ENCODE assay signal across 8 mouse cellular contexts in the genomic region with DNA sequence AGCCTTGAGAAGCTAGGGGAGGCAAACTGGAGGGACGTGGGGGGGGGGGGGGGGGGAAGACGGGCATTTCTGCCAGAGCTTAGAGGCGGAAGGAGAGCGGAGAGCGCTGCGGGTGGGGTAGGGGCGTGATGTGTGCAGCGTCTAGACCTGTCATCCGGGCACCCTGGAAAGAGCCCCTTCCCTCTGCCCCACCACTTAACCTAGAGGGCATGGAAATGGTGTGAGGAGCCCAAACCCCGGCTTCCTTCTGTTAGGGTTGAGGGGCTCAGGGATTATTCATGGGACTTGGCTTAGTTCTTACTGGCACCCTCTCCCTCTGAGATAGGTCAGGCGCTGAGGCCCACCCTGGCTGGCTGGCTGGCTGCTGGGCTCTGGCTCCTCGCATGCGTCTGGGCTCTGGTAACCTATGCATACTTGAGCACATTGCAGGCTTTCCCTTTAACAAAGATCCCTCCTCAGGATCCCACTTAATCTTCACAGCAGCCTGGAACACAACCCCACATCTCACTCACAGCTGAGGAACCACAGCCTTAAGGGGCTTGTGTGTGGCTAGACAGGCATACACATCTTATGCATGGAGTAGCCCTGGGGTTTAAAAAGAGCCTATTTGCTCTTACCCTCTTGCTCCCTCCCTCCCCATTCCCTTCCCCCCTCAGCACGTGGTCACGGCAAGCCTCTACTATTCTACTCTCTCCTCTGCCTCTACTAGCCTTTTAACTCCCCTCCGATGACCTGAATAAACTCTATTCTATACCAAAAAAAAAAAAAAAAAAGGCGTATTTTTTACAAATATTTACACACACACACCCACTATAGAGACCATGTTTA. TPM values are rescaled to one million over a fixed set of nuclear protein-coding genes. Genes with fewer than 3 reads are reported as not detected.
DNase-seq lines count a peak whose midpoint lies in the region; ATAC-seq and TF ChIP-seq lines count a peak whose summit lies in the region.

No protein-coding gene starts in this region.

- no peak overlapping the region for H3K4me3 ChIP-seq in cerebellum, adult 2 months (replicated peaks; ENCODE audit: insufficient read depth, low read depth, low read length)
- no peak overlapping the region for H3K4me3 ChIP-seq in neural tube, embryonic 11.5 days (ENCODE audit: low read depth, low read length)
- H3K4me3 ChIP-seq in limb, embryonic 13.5 days, result no peak overlapping the region

- no peaks in the 10 kb centered on the region for H3K36me3 ChIP-seq in neural tube, embryonic 11.5 days (ENCODE audit: control insufficient read depth, insufficient read depth, low read length)
- H3K36me3 ChIP-seq in limb, embryonic 13.5 days, result no peaks in the 10 kb centered on the region

- H3K4me1 ChIP-seq in cerebellum, adult 2 months (ENCODE audit: control insufficient read depth, insufficient read depth, low read length), result peaks cover 14% of the 10 kb centered on the region
- peaks cover 39% of the 10 kb centered on the region for H3K4me1 ChIP-seq in neural tube, embryonic 11.5 days (ENCODE audit: control insufficient read depth, insufficient read depth, low read length)
- peaks cover 70% of the 10 kb centered on the region for H3K4me1 ChIP-seq in limb, embryonic 13.5 days

- DNase-seq in cerebellum, postnatal 10 days, result peak; percentile 48 to 53
- no peak for DNase-seq in cerebellum, adult 2 months
- peak; percentile 40 for DNase-seq in neural tube, embryonic 11.5 days (ENCODE audit: low spot score)
- DNase-seq in neural tube, embryonic 10.5 days (ENCODE audit: extremely low spot score, low spot score), result no peak
- peak; percentile 44 for DNase-seq in thymus, postnatal 14 days
- DNase-seq in Muller cell, postnatal 12 days (ENCODE audit: inconsistent ontology term), result no peak
- DNase-seq in urinary bladder, postnatal 4 days (ENCODE audit: low spot score in 2 of 2), result no peak

- H3K9me3 ChIP-seq in neural tube, embryonic 11.5 days (ENCODE audit: control insufficient read depth, low read length), result no peaks in the 10 kb centered on the region
- no peaks in the 10 kb centered on the region for H3K9me3 ChIP-seq in limb, embryonic 13.5 days

- no peak overlapping the region; the same call in 1 of the 2 replicates for H3K4me2 ChIP-seq in neural tube, embryonic 11.5 days (ENCODE audit: low read depth)
- peak overlapping the region; percentile 79 for H3K4me2 ChIP-seq in limb, embryonic 13.5 days (replicated peaks)

- TF ChIP-seq POLR2A in cerebellum, adult 2 months (IDR thresholded peaks at IDR 0.05; ENCODE audit: borderline replicate concordance, insufficient read depth, low read length), result no peak

- 35% methylated on average over 17 of the region's 17 CpGs for WGBS in cerebellum, adult 2 months
- 16% methylated on average over 15 of the region's 17 CpGs for WGBS in neural tube, embryonic 11.5 days
- 15% methylated on average over 16 of the region's 17 CpGs for WGBS in limb, embryonic 13.5 days

- no peak for ATAC-seq in neural tube, embryonic 11.5 days (ENCODE audit: insufficient read depth, low FRiP score, low TSS enrichment)
- ATAC-seq in limb, embryonic 13.5 days (ENCODE audit: low FRiP score, low read depth), result no peak

- H3K9ac ChIP-seq in neural tube, embryonic 11.5 days (ENCODE audit: low read length), result peak overlapping the region; percentile 45
- peak overlapping the region; percentile 80 for H3K9ac ChIP-seq in limb, embryonic 13.5 days

- no peaks in the 10 kb centered on the region for H3K27me3 ChIP-seq in cerebellum, adult 2 months (ENCODE audit: control insufficient read depth, insufficient read depth, low read length)
- no peaks in the 10 kb centered on the region for H3K27me3 ChIP-seq in neural tube, embryonic 11.5 days (ENCODE audit: control insufficient read depth, insufficient read depth, low read length)
- no peaks in the 10 kb centered on the region for H3K27me3 ChIP-seq in limb, embryonic 13.5 days

- TF ChIP-seq CTCF in cerebellum, adult 2 months (IDR thresholded peaks at IDR 0.05; ENCODE audit: borderline replicate concordance, insufficient read depth, low read depth, low read length), result no peak

- H3K27ac ChIP-seq in cerebellum, adult 2 months (ENCODE audit: insufficient read depth, low read length), result no peak overlapping the region
- peak overlapping the region; percentile 68 for H3K27ac ChIP-seq in neural tube, embryonic 11.5 days (ENCODE audit: low read depth, low read length)
- peak overlapping the region; percentile 99 for H3K27ac ChIP-seq in limb, embryonic 13.5 days

RNA-seq across cellular contexts. Expression of gene Ptma, which starts 24.1 kb away (rescaled TPM):
- 610 and 672 TPM in 2 replicates for polyA plus RNA-seq in cerebellum, adult 2 months (2012; rRNA removed)
- polyA plus RNA-seq in neural tube, embryonic 11.5 days (2014; fragmentation: Nextera tagmentation; extraction: Ambion mirVana), result 2,926 and 3,268 TPM in 2 replicates
- polyA plus RNA-seq in limb, embryonic 13.5 days (2015; fragmentation: Nextera tagmentation; extraction: Ambion mirVana), result 2,828 and 3,051 TPM in 2 replicates

Comparison
In these comparisons a context has a peak if more than half of its experiments do, and no peak if none do; other contexts are left out.
1. DNase-seq: peak in cerebellum, postnatal 10 days (2 of 2), neural tube, embryonic 11.5 days (single experiment) and thymus, postnatal 14 days (single experiment); none in cerebellum, adult 2 months (0 of 2), neural tube, embryonic 10.5 days (single experiment), Muller cell, postnatal 12 days (single experiment) and urinary bladder, postnatal 4 days (0 of 2).